Mouse (Mus musculus): Measurements from ENCODE around the gene Ncor1.

DNA sequence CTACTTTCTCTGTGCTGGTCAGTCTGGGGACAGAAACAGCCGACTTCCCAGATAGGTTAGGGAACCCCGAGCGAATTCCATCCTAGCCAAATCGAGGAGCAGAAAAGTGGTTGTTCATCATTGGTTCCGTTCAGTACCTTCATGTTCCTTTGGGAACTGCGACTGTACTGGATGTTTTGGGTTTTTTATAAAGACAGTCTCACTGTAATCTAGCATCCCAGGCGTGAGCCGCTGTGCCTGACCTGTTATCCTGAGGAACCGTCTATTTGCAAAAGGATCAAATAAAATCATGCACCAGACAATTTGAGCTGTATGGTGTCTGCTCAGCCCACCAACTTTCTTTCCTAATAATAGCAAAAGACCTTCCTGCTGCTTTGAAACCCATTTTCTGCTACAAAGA, 439 bp upstream of the Ncor1 start:
- TF ChIP-seq CTCF (conservative IDR thresholded peaks at IDR 0.05; ENCODE audit: insufficient read depth, insufficient read length, low read depth, low read length) = no peak
- no peak for TF ChIP-seq POLR2A (IDR thresholded peaks at IDR 0.05; ENCODE audit: low read depth, low read length)

Data from kidney, adult 2 months (tissue).